12 mouse cellular contexts compared by ENCODE assay signal in genomic region chr4:127227051-127227673, GRCm38 (mm10). TPM values are rescaled to one million over a fixed set of nuclear protein-coding genes. Genes with fewer than 3 reads are reported as not detected.
DNase-seq lines count a peak whose midpoint lies in the region; ATAC-seq and TF ChIP-seq lines count a peak whose summit lies in the region.
"Had no signal": no experiment of that assay in that cellular context is flagged by ENCODE, and none has a peak within 500 bp of the region (broad histone marks: within the 10 kb centered on the region; RNA-seq: fewer than 3 reads in every experiment).

No protein-coding gene starts in this region.

- H3K27ac ChIP-seq in embryonic facial prominence, embryonic 10.5 days (replicated peaks), result peak overlapping the region; percentile 65
- H3K27ac ChIP-seq in hindbrain, embryonic 12.5 days, result peak overlapping the region; percentile 78
- H3K27ac ChIP-seq in midbrain, postnatal 0 days (ENCODE audit: low read depth, low read length), result no peak overlapping the region; the same call in 1 of the 2 replicates

- no peak for TF ChIP-seq CTCF in midbrain, postnatal 0 days (IDR thresholded peaks at IDR 0.05)

- 12% methylated on average over 17 of the region's 17 CpGs for WGBS in embryonic facial prominence, embryonic 10.5 days
- WGBS in hindbrain, embryonic 12.5 days, result 12% methylated on average over 17 of the region's 17 CpGs
- WGBS in midbrain, postnatal 0 days, result 25% methylated on average over 17 of the region's 17 CpGs

- peak overlapping the region; percentile 19; the same call in 1 of the 2 replicates for H3K4me2 ChIP-seq in hindbrain, embryonic 12.5 days (replicated peaks)
- no peak overlapping the region for H3K4me2 ChIP-seq in midbrain, postnatal 0 days (ENCODE audit: low read depth, low read length, poor library complexity, severe bottlenecking)
- H3K4me2 ChIP-seq: lung, embryonic 14.5 days had no signal

- peaks cover 79% of the 10 kb centered on the region for H3K27me3 ChIP-seq in embryonic facial prominence, embryonic 10.5 days (replicated peaks; ENCODE audit: low read depth, poor library complexity, severe bottlenecking)
- peaks cover 17% of the 10 kb centered on the region for H3K27me3 ChIP-seq in hindbrain, embryonic 12.5 days
- no peaks in the 10 kb centered on the region for H3K27me3 ChIP-seq in midbrain, postnatal 0 days (ENCODE audit: insufficient read depth, low read length)

- H3K9me3 ChIP-seq in embryonic facial prominence, embryonic 10.5 days, result no peaks in the 10 kb centered on the region
- no peaks in the 10 kb centered on the region for H3K9me3 ChIP-seq in hindbrain, embryonic 12.5 days (replicated peaks)
- H3K9me3 ChIP-seq in midbrain, postnatal 0 days (ENCODE audit: low read length), result no peaks in the 10 kb centered on the region

- peak overlapping the region; percentile 27; the same call in 1 of the 2 replicates for H3K4me3 ChIP-seq in embryonic facial prominence, embryonic 10.5 days
- H3K4me3 ChIP-seq in hindbrain, embryonic 12.5 days, result no peak overlapping the region
- H3K4me3 ChIP-seq in midbrain, postnatal 0 days (ENCODE audit: low read depth, low read length), result no peak overlapping the region
- H3K4me3 ChIP-seq: left cerebral cortex, adult 2 months had no signal

- no peaks in the 10 kb centered on the region for H3K36me3 ChIP-seq in embryonic facial prominence, embryonic 10.5 days (replicated peaks)
- H3K36me3 ChIP-seq in hindbrain, embryonic 12.5 days, result no peaks in the 10 kb centered on the region
- 0 out of 2 replicates have a peak, but pooled peaks cover 10% of the 10 kb centered on the region for H3K36me3 ChIP-seq in midbrain, postnatal 0 days (ENCODE audit: insufficient read depth, low read length)

- H3K9ac ChIP-seq in hindbrain, embryonic 12.5 days, result no peak overlapping the region
- H3K9ac ChIP-seq in midbrain, postnatal 0 days (replicated peaks; ENCODE audit: low read length, poor library complexity, severe bottlenecking), result no peak overlapping the region
- H3K9ac ChIP-seq: lung, embryonic 14.5 days had no signal

- H3K4me1 ChIP-seq in embryonic facial prominence, embryonic 10.5 days, result peaks cover 39% of the 10 kb centered on the region
- peaks cover 65% of the 10 kb centered on the region for H3K4me1 ChIP-seq in hindbrain, embryonic 12.5 days
- H3K4me1 ChIP-seq in midbrain, postnatal 0 days (ENCODE audit: insufficient read depth, low read length), result peaks cover 11% of the 10 kb centered on the region

- peak; percentile 23 to 25 for DNase-seq in cerebellum, postnatal 10 days
- no peak for DNase-seq in cerebellum, adult 8-10 months
- peak; percentile 62 for DNase-seq in embryonic facial prominence, embryonic 10.5 days (ENCODE audit: low spot score)
- peak; percentile 45 for DNase-seq in midbrain, postnatal 0 days (ENCODE audit: low spot score)
- no peak for DNase-seq in gastrocnemius, postnatal 4 days (ENCODE audit: low spot score in 2 of 2)
- no peak for DNase-seq in ovary, postnatal 14 days (ENCODE audit: low spot score)
- no peak for DNase-seq in lung, postnatal 14 days
- DNase-seq: cerebellum, adult 11 months; gastrocnemius, postnatal 36 days; lung, embryonic 14.5 days had no signal

- ATAC-seq in hindbrain, embryonic 12.5 days (ENCODE audit: low FRiP score), result peak; percentile 82
- no peak for ATAC-seq in midbrain, postnatal 0 days (ENCODE audit: low FRiP score)

RNA-seq across cellular contexts. Expression of gene Smim12, which starts 16.4 kb away (rescaled TPM):
- 73.7 and 80.0 TPM in 2 replicates for polyA plus RNA-seq in embryonic facial prominence, embryonic 10.5 days (2016; fragmentation: Nextera tagmentation; extraction: Ambion mirVana)
- 44.7 and 50.6 TPM in 2 replicates for polyA plus RNA-seq in hindbrain, embryonic 12.5 days (2016; fragmentation: Nextera tagmentation; extraction: Ambion mirVana)
- total RNA-seq in midbrain, postnatal 0 days (2014; rRNA removed), result 26.3 and 38.3 TPM in 2 replicates
- polyA plus RNA-seq in midbrain, postnatal 0 days (2015; fragmentation: Nextera tagmentation; extraction: Ambion mirVana), result 50.7 and 56.6 TPM in 2 replicates
- total RNA-seq in gastrocnemius, postnatal 4 days (2021), result 10 to 100 TPM; 31.7 to 35.6 TPM

RNA-seq across cellular contexts. Expression of gene Dlgap3, which starts 58.2 kb away (rescaled TPM):
- polyA plus RNA-seq in embryonic facial prominence, embryonic 10.5 days (2016; fragmentation: Nextera tagmentation; extraction: Ambion mirVana), result 0.83 and 0.98 TPM in 2 replicates
- 12.5 and 13.3 TPM in 2 replicates for polyA plus RNA-seq in hindbrain, embryonic 12.5 days (2016; fragmentation: Nextera tagmentation; extraction: Ambion mirVana)
- 131 and 156 TPM in 2 replicates for total RNA-seq in midbrain, postnatal 0 days (2014; rRNA removed)
- 34.5 and 34.8 TPM in 2 replicates for polyA plus RNA-seq in midbrain, postnatal 0 days (2015; fragmentation: Nextera tagmentation; extraction: Ambion mirVana)
- 1 to 10 TPM; 1.2 to 1.7 TPM for total RNA-seq in gastrocnemius, postnatal 4 days (2021)

Comparison
In these comparisons a context has a peak if more than half of its experiments do, and no peak if none do; other contexts are left out.
1. DNase-seq: peak in cerebellum, postnatal 10 days (2 of 2), embryonic facial prominence, embryonic 10.5 days (single experiment) and midbrain, postnatal 0 days (single experiment); none in cerebellum, adult 8-10 months (single experiment), gastrocnemius, postnatal 4 days (0 of 2), ovary, postnatal 14 days (single experiment) and lung, postnatal 14 days (single experiment).